Mouse (Mus musculus): ENCODE measurements around the gene Syne2. TPM values are rescaled to one million over a fixed set of nuclear protein-coding genes. Genes with fewer than 3 reads are reported as not detected.
A peak's percentile ranks its signal among the peaks of the same experiment; 100 is the strongest.

Syne2 gene
- total RNA-seq, 2 experiments from 2014 or later = 44.8 to 47.9 TPM

GRCm38 (mm10) chr12:75859936-75860335 lies 42.0 kb downstream of the Syne2 start:
- intact Hi-C loops (cut with DNase I) = no loop called here
- peak; percentile 20 to 22 for DNase-seq

DNA sequence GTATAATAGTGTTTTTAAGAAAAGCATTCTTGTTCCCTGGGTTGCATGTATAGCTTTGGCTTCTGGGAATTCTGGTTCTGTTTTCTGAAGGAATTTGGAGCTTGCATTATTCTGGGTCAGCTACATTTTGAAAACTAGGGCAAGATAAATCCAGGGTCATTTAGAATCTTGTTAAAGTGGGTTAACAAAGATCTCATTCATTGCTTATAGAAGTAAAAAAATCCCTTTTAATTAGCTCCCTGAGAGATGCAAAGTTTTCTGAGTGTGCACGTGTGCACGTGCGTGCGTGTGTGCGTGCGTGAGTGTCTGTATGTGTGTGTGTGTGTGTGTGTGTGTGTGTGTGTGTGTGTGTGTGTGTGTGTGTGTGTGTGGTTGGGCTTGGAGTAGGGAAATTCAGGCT lies 42.9 kb downstream of the Syne2 start:
- DNase-seq = no peak
- intact Hi-C loops (cut with DNase I) = no loop called here

- intact Hi-C loops (cut with DNase I) = no loop called here
- no peak for DNase-seq
Measured at GRCm38 (mm10) chr12:75865166-75865565, 47.2 kb downstream of the Syne2 start.

- no peak for DNase-seq
- intact Hi-C loops (cut with DNase I) = no loop called here
Measured at GRCm38 (mm10) chr12:75866419-75867373, 48.8 kb downstream of the Syne2 start.

- intact Hi-C loops (cut with DNase I) = loop anchor here (10.0 kb wide), 1 partner anchor 59 kb away; the partner anchor contains the start of gene Syne2
- DNase-seq = no peak
Measured at GRCm38 (mm10) chr12:75873546-75874235, 55.8 kb downstream of the Syne2 start.

DNA sequence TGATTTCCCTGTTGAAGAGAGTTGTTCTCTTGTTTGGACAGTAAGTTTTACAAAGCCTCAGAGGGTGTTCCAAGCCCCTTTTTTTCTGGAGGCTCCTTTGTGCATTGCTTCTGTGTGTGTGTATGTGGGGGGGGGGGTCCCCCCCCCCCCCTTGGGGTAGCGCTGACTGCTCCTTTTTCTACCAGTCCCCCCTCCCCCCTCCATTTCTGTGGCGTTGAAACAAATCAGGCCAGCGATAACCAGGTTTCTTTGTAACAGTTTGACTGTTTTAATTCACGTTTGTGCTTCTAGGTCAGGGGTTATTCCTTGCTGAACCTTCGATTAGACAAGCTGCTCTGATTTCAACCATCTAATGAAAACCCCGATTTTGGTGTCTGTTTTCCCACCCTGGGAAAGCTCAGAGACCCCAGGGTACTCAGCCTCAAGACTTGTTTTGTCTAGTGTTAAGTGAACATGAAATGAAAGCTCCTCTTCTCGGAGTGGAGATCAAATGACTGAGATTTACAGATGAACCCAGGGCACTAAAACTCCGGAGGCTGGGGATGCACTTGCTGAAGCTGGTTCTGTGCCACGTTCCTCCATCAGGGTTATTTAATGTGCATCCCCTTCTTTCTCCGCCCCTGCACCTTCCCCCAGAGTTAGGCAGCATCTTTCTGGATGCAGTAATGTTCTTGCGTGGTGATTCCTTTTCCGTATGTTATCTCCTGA lies 56.5 kb downstream of the Syne2 start:
- DNase-seq = no peak
- intact Hi-C loops (cut with DNase I) = loop anchor here (10.0 kb wide), 1 partner anchor 60 kb away; the partner anchor contains the start of gene Syne2

DNA sequence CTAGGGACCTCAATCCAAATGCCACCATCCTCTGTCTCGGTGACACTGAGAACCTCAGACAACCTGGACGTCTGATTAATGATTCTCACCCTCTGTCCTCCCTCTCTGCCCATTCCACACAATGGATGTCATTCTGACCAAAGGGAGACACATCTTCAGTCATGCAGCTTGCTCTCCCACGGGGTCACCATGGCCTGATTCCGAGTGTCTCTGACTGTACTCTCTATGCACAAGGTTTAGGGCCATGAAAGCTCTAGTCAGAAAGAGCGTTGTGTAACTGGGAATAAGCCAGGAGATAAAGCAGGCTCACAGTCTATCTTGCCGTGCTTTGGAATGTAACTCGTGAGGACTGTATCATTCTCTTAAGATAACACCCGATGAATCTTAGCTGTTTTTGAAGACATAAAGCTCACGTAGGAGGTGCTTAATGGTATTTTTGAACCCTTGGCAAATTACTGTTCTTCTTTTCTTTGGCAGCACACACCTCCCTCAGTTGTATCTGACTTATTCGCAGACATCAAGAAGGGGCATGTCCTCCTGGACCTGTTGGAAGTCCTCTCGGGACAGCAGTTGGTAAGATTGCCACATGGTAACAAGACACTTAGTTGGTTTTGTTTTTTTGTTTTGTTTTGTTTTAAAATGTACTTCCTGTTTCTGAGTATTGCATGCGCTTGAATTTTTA lies 61.8 kb downstream of the Syne2 start:
- intact Hi-C loops (cut with DNase I) = loop anchor here (10.0 kb wide), 1 partner anchor 65 kb away; the partner anchor contains the start of gene Syne2
- no peak for DNase-seq

GRCm38 (mm10) chr12:75881554-75881953 lies 63.6 kb downstream of the Syne2 start:
- intact Hi-C loops (cut with DNase I) = no loop called here
- peak in 1 of 2 experiments; percentile 16 for DNase-seq

DNA sequence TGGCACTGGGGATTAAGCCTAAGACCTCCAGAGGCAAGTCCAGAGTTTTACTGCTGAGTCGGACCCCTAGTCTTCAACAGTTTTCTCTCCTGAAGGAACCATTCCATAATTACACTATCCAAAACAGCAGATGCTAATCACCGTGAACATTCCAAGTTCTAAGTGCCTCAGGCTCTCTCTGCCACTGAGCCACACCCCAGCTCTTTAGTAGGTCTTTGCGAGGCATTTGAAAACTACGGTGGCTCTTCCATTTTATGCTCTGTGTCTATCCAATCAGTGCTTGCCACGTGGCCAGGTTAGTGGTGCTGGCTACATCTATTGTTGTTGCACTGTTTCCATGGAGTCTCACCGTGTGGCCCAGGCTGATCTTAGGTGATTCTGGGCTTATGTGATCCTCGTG lies 68.2 kb downstream of the Syne2 start:
- DNase-seq = no peak

GRCm38 (mm10) chr12:75886946-75887345 lies 69.0 kb downstream of the Syne2 start:
- no peak for DNase-seq
- intact Hi-C loops (cut with DNase I) = no loop called here

More for the DNA sequence above, 68.2 kb downstream of the Syne2 start:
- intact Hi-C loops (cut with DNase I) = no loop called here

DNA sequence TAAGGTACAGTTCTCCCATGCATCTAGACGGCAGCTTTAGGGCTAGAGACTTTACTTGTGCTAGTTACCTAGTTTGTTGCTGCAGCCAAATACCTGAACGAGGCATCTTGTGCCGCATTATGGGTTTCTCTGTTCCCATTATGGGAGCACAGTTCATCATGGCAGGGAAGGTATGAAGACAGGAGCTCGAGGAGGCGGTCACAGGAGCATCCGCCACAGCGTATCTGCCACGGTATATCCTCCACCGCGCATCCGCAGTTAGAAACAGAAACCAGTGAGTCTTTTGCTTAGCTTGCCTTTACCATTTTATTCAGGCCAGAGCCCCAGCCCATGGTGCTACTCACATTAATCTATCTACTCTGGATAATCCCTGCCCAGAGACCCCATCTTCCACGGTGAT lies 70.8 kb downstream of the Syne2 start:
- intact Hi-C loops (cut with DNase I) = no loop called here
- DNase-seq = no peak

GRCm38 (mm10) chr12:75891206-75891605 lies 73.3 kb downstream of the Syne2 start:
- intact Hi-C loops (cut with DNase I) = loop anchor here (5.0 kb wide), 1 partner anchor 94 kb away; no protein-coding TSS in a partner anchor
- DNase-seq = no peak

GRCm38 (mm10) chr12:75893392-75893791 lies 75.5 kb downstream of the Syne2 start:
- DNase-seq = no peak
- intact Hi-C loops (cut with DNase I) = loop anchor here (5.0 kb wide), 1 partner anchor 96 kb away; no protein-coding TSS in a partner anchor

DNA sequence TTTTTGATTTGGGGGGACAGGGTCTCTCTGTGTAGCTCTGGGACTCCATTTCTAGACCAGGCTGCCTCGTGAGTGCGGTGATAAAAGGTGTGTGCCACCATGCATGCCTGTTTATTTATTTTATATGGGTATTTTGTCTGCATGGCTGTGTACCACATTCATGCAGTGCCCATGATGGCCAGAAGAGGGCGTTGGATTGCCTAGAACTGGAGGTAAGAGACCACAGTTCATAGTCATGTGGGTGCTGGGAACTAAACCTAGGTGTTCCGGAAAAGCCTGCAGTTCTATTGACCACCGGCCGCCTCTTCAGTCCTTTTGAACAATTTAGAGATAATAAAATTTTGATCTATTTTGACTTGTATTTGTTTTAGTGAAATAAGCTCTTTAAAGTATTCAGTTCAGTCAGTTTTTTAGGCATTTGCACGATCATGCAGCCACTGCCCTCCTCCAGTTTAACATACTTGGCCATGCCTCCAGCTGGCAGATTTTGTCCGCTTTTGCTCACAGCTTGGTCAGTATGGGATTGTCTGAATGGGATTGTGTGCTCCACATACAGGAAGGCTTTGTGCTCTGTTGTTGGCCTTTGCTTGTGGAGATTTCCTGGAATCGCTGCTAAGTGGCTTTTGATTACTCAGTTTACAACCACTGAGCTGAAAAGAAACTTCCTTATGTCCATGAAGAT lies 76.5 kb downstream of the Syne2 start:
- intact Hi-C loops (cut with DNase I) = loop anchor here (5.0 kb wide), 1 partner anchor 97 kb away; no protein-coding TSS in a partner anchor
- no peak for DNase-seq

- no peak for DNase-seq
- intact Hi-C loops (cut with DNase I) = loop anchor here (5.0 kb wide), 1 partner anchor 98 kb away; no protein-coding TSS in a partner anchor
Measured at GRCm38 (mm10) chr12:75894998-75895331, 77.0 kb downstream of the Syne2 start.

DNA sequence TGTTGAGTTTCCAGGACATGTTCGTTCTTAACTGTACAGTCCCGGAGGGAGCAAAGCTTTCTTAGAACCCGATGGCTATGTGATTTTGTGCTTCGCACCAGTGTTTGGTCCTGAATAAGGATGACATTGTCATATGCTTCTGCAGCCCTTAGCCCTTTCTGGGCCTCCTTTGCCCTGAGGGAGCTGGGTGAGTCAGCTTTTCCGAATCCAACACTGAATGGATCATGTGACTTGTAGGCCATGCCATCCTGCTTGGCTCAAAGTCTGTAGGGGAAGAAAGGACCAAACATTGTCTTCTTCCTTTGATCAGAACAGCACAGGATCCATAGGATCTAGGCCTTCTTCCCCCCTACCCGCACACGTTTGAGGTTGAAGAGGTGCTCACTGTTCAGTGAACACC lies 79.9 kb downstream of the Syne2 start:
- DNase-seq = no peak
- intact Hi-C loops (cut with DNase I) = no loop called here

DNA sequence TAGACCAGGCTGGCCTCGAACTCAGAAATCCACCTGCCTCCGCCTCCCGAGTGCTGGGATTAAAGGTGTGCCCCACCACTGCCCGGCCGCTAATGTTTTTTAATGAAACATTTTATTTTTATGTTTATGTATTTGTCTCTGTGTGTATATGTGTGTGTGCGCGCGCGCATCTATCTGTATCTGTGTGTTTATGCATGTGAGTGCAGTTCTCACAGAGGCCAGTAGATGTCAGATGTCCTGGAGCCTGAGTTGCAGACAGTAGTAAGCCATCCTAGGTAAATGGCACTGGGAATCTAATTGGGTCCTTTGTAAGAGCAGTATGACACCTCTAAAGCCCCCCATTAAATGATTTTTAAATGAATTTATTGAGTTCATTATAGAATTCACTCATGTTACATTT lies 83.8 kb downstream of the Syne2 start:
- no peak for DNase-seq
- intact Hi-C loops (cut with DNase I) = no loop called here

DNA sequence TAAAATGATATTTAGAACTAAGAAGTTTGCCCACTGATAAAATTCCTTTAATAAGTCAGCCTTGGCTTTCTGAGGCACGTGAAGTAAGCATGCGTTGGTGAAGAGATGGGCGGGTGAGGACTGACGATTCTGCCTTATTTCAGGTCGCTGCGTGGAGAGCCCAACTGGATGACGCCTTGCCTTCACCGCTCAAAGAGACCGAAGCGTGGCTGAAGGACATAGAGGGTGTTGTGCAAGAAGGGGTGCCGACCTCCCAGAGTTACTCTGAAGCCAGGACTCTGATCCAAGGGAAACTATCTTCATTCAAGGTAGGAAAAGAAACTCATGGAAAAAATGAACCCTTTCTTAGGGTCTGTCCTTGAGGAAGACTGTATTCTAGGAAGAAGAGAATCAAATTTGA lies 86.1 kb downstream of the Syne2 start:
- intact Hi-C loops (cut with DNase I) = no loop called here
- DNase-seq = no peak

GRCm38 (mm10) chr12:75905304-75905703 lies 87.4 kb downstream of the Syne2 start:
- intact Hi-C loops (cut with DNase I) = no loop called here
- DNase-seq = no peak

Measured in heart, postnatal 14 days (tissue).